Mouse (Mus musculus): ENCODE measurements around the gene Slc16a14.
A peak's percentile ranks its signal among the peaks of the same experiment; 100 is the strongest.

Slc16a14 gene

DNA sequence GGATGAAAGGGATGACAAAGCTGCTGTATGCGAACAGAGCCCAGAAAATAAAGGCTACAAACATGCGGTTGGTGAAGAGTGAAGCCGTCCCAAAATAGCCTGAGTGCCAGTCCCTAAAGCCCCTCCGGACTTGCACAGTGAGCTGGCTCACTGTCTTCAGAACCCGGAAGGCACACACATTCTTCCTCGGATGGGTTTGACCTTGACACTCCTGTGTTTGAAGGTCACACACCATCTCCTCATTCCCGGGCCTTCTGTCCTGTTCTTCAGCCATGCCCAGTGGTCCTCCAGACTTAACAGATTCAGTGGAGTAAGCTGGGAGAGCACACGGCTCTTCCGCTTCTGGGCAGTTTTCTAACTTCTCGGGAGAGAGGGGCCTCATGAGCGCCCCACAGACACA lies 22.4 kb downstream of the Slc16a14 start:
- DNase-seq (ENCODE audit: low read depth, low spot score): no peak

DNA sequence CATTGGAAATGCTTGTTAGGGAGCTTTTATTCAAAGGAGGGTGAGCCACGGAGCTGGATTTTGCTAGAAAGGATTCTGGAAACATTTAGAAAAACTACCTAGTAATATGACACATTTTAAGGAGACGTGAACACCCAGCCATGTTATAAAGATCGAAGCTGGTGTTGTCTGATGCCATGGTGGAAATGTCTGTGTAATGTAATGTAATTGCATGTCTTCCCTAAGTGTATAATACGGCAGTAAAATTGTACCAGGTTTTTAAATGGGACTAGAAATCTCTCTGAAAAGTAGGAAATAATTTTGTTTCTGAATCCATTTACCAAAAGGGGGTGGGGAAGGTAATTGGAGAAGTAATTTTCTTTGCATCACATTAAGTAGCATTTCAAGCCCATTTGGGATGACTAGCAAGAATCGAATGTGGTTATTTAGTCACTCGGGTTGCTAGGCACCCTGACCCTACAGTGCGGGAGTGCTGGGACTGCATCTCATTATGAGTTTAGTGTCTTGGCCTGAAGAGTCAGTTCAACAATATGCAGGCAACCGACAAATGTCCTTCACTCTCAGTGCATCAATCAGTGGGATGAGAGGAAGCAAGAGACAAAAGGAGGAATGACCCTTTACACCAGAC lies 24.6 kb downstream of the Slc16a14 start:
- DNase-seq (ENCODE audit: low read depth, low spot score): no peak

DNA sequence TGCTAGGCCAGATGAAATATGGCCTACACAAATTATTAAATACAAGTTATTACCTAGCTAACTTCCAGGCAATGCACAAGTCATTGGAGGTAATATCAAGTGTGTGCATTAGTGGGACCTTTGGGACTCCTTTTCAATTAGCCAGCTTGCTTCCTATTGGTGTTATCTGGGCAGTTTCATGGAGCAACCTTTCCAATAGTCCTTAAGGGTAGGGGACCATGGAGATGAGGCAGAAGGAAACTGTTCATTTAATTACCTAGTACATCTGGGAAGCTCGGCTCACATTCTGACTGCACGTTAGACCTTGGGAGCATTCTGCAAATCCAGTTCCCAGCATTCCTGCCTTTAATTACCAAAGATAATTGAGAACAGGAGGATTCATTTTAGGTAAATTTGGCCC lies 30.5 kb downstream of the Slc16a14 start:
- no peak for DNase-seq (ENCODE audit: low read depth, low spot score)

DNA sequence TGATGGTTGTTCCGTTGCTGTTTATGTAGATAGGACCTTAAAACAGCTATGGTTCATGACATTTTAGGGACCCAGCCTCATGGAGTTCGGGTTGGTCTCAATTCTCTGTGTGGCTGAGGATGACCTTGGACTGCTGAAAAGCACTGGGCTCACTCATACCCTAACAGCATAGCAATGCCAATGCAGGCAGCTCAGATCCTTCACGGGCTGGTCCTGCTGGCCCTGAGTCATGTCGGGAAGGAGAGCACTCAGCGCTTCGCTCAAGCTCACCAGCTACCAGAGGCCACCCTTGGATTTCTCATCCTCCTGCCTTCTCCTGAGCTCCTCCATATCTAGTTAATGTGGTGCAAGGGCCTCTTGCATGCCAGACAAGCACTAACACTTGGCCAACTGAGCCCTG lies 35.8 kb downstream of the Slc16a14 start:
- no peak for DNase-seq (ENCODE audit: low read depth, low spot score)

DNA sequence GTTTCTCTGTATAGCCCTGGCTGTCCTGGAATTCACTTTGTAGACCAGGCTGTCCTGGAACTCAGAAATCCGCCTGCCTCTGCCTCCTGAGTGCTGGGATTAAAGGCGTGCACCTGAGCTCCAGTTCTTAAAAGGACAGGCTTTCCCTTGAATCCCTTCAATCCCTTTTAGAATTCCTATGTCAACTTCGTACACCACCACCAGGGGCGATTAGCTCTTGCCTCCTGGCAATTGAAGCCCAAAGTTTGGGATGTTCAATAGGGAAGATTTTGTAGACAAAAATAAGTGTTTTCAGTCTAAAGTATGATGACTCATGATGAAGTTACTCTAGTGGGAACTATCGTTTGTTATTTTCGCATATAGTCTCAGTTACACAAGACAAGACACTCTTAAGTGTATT lies 37.6 kb downstream of the Slc16a14 start:
- DNase-seq (ENCODE audit: low read depth, low spot score): no peak

DNA sequence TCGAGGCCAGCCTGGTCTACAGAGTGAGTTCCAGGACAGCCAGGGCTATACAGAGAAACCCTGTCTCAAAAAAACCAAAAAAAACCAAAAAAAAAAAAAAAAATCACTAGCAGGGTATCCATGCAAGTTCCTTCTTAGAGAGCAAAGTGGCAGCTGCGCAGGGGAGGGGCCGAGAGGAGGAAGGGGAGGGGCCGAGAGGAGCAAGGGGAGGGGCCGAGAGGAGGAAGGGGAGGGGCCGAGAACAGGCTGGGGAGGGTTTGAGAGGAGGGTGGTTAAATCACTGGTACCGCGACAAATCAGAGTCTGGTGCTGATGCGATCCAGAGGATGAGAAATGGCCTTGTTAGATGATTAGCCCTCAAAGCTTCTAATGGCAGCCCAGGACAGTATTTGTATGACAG lies 43.2 kb downstream of the Slc16a14 start:
- DNase-seq (ENCODE audit: low read depth, low spot score): no peak

DNA sequence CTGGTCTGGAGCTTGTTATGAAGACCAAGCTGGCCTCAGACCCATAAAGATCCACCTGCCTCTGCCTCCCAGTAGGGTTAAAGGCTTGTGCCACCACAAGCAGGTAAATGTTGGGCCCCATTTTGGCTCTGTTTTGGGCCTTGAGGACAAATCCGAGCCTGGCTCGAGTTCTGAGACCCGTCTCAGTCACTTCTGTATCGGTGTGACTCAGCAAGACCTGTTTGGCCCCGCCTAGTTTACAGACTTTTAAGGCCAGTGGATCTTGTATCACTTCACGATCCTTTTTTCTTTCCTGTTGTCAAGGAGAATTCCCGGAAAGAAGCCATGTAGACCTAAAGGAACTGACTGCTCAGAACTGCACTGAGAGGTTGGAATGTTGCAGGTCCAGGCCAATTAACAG lies 44.4 kb downstream of the Slc16a14 start:
- no peak for DNase-seq (ENCODE audit: low read depth, low spot score)

DNA sequence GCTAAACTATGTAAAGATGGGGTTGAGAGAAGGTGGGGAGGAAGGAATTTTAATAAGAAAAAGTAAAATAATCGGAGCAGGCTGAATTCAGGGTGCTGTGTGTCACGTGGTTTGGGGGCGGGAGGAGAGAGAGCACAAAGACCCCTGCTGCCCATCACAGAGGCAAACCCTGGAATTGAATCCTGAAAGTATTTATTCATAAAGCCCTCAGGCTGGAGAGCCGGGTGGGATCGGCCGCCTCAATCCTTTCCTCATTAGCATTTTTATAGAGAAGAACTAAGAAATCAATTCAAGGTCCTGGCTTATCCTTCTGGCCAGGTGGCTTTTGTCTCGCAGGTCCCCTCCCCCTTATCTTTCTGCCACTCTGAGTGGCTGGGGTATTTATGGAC lies 44.9 kb downstream of the Slc16a14 start:
- DNase-seq (ENCODE audit: low read depth, low spot score): no peak

DNA sequence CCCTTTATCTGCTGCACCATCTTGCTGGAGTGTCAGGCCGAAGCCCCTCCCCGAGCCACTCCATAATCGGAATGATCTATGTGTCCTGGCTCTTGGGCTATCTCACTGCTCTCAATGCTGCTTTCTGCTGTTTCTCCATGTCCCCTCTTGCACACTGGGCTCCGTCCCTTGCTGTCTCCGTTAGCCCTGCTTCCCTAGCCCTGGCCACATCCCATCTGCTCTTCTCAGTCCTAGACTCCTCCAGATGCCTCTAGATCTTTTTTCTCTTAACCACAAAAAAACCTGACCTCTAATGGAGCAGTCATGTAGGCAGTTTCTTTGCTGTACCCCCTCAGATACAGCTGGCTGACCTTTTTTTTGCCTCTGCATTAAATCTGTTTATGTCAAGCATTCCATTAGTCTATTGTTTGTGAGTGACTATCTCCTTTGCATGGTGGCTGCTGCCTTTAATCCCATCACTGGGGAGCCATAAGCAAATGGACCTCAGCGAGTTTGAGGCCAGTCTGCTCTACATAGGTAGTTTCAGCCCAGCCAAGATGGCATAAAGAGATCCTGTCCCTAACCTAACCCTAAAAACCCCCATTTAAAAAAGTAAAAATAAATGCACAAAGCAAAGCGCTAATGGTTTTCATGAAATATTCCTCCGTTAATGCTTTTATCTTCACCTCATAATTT lies 45.5 kb downstream of the Slc16a14 start:
- DNase-seq (ENCODE audit: low read depth, low spot score): no peak

DNA sequence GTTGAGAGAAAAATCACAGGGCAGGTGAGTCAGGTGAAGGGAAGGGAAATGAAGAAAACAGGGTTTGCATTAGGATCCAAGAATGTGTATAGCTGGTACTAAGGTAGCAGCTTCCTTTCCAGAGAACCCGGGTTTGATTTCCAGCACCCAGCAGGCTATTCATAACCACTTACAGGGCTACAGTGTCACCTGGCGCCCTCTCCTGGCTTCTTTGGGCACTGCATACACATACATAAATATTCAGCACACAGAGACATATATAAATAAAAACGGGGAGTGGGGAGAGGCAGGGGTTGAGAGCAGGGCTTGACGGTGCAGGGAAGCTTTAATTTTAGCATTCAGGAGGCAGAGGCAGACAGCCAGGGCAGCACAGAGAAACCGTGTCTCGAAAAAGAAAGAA lies 49.0 kb downstream of the Slc16a14 start:
- DNase-seq (ENCODE audit: low read depth, low spot score): no peak

DNA sequence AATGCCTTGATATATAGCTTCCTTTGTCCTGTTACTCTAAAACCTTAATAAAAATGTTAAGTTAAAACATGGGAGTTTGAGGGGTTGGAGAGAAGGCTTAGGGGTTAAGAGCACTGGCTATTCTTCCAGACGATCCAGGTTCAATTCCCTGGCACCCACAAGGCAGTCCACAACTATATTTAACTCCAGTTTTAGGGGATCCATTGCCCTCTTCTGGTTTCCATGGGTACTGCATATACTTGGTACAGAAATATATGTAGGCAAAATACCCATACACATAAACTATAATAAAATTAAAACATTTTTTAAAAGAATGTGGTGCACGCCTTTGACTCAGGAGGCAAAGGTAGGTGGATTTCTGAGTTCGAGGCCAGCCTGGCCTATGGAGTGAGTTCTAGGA lies 49.8 kb downstream of the Slc16a14 start:
- DNase-seq (ENCODE audit: low read depth, low spot score): no peak

DNA sequence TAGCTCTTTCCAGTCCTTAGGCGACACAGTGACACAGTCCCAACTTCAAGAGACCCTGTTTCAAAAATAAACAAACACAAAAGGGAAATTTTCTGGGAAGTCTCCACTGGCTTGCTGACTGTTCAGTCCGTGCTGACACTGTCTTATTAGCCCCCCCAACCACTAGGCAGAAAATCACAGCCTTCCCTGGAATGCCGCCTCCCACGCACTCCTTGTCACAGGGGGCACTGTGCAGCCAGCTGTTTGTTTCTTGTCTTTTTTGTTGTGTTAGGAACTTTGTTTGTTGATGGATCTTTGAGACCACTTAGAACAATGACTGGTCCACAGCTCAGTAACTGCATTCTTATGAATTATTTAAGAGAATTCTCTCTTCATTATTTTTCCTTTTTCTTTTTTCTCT lies 51.0 kb downstream of the Slc16a14 start:
- DNase-seq (ENCODE audit: low read depth, low spot score): no peak

DNA sequence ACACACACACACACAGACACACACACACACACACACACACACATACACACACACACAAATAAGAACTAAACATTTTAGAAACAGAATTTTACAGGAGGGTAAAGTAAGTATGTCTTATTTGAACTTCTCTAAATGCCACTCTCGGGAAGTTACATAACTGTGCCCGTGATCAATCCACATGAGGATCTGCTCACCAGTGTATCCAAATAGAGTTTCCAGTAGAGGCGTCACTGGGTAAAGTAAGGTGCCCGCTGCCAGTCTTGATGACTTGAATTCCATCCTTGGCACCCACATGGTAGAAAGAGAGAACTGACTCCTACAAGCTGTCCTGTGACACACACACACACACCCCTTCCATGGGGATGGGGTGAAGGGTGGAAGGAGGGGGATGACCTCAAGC lies 52.0 kb downstream of the Slc16a14 start:
- peak; percentile 19 for DNase-seq (ENCODE audit: low read depth, low spot score)

DNA sequence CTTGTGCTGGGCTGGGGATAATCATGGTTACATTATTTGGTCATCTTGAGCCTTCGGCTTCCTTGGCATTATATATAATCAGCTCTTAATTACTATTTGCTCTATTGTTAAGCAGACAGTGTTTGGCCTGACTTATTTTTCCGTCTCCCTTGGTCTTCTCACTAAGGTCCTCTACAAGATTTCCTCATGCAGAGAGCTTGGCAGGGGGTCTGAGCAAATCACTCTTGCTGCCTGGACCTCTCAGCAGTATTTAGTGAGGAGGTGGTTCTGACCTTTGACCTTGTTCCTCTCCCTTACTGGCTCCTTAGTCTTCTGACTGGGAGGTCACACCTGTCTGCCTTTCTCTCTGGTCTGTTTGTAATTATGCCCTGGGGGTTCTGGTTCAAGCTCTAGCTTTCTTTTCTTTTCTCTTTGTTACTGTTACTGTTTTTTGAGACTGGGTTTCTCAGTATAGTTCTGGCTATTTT lies 52.8 kb downstream of the Slc16a14 start:
- DNase-seq (ENCODE audit: low read depth, low spot score): no peak

DNA sequence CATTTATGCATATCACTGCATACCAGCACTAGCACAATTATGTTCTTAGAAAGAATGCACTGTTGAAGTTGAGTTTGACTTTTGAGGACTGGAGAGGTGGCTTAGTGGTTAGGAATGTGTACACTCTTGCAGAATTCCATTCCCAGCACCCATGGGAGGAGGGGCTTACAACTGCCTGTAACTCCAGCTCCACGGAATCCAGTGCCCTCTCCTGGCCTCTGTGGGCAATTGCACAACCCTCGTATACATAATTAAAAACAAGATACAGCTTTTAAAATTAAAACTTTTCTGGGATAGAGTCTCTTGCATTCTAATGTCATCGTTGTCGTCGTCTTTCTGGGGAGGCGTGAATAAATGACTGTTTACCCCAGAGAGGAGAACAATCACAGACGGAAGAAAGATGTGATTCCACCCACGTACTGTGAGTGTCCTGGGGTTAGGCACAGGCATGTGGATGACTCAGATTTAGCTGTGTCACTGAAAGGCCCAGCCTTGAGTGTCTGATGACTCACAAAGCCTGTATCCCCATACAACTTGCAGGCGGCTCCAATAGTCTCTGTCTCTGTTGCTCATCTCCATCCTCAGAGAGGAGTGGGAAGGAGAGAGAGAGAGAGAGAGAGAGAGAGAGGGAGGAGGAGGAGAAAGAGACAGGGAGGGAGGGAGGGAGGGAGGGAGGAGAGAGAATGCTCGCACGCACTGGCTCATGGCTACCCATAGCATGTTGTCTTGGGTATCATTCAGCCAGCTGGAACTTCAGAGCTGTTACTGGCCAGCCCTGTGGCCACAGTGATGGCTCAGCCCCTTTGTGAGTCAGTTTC lies 53.5 kb downstream of the Slc16a14 start:
- peak; percentile 65 for DNase-seq (ENCODE audit: low read depth, low spot score)

DNA sequence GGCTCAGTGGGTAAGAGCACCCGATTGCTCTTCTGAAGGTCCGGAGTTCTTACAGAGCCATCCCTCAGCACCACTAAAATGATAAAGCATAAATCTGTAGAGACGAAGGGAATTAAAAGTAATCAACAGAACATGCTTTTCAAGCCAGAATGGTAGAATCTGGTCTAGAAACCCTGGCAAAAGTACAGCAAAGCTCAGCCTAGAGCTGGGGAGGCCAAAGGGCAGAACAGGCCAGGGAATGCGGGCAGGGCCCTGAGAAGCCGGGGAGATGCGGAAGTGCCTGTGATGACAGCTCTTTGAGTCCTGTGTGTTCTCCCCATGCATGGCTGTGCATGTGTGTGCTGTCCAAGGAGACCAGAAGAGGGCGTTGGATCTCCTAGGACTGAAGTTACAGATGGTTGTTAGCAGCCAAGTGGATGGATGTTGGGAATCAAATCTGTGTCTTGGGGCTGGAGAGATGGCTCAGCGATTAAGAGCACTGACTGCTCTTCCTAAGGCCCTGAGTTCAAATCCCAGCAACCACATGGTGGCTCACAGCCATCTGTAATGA lies 55.3 kb downstream of the Slc16a14 start:
- no peak for DNase-seq (ENCODE audit: low read depth, low spot score)

DNA sequence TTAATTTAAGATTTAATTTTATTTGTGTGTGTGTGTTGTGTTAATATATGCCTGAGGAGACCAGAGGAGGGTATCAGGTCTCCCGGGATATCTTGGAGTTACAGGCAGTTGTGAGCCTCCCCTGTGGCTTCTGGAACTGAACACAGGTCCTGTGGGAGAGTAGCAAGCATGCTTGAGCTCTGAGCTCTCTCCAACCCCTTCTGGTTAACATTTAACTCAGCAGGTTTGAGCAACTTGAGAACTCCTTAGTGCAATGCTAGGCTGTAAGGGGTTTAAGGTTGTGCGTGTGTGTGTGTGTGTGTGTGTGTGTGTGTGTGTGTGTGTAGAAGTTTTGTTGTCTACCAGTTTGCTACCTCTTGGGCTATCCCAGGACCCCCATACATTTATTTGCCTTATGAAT lies 57.3 kb downstream of the Slc16a14 start:
- no peak for DNase-seq (ENCODE audit: low read depth, low spot score)

DNA sequence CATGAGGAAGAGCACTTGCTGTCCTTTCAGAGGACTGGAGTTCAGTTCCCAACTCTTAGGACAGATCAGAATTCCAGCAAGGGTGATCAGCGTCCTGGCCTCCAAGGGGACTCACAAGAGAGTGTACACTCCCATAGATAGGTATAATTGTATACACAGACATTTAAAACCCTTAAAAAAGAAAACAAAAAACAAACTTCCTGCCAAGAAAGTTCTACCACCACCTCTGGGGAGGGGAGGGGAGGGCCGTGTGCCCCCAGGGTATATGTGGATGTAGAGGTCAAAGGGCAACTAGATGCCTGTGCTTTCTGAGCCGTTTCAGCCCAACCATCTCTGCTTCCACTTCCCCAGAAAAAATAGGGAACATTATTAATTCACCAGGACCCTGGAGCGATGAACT lies 62.0 kb downstream of the Slc16a14 start:
- no peak for DNase-seq (ENCODE audit: low read depth, low spot score)

DNA sequence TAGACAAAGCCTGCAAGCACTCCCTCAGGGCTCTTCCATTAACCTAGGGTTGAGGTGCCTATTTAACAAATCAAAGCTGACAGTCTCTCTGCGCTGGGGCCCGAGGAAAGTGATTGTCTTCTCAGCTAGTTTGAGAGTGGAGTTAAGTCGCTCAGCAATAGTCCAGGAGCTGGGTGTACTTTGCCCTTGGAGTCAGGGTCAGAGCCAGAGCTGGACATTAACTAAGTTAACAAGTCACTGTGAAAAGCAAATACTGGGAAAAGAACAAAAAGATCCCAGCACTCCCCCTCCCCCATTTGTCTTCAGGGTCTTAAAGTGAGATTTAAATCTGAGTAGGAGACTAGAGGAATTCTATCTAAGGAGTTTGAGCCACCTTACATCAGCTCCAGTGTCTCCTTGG lies 62.8 kb downstream of the Slc16a14 start:
- DNase-seq (ENCODE audit: low read depth, low spot score): no peak

DNA sequence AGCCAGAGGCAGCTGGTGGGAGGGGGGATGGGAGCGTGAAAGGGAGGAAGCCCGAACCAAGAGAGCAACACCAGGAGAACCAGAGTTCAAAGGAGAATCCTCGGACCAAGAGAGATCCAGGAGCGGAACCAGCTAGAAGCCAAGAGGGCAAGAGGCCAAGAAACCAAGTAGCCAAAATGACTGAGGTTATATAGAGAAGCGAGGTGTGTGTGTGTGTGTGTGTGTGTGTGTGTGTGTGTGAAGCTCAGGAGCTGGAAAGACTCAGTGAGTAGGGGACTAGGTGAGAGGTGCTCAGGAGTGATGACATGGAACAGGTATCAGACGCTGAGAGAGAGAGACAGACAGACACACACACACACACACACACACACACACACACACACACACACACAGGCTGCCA lies 63.8 kb downstream of the Slc16a14 start:
- no peak for DNase-seq (ENCODE audit: low read depth, low spot score)

DNA sequence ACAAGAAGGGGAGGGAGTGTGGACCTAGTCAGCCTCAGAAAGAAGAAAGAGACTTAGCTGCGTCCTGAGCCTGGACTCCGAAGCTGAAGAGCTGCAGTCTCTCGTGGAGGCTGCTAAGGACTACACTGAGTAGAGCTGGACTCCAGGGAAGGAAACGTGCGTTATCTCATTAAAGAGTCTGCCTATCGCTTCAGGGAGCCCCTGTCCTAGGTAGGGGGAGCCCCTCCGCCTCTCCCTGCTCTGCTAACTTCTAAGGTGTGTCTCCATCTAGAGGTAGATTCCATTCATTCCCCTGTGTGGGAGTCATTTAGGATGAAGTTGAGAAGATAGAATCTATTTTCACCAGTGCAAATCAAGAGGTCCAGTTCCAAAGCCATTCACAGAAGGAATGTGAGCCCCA lies 65.4 kb downstream of the Slc16a14 start:
- DNase-seq (ENCODE audit: low read depth, low spot score): no peak

DNA sequence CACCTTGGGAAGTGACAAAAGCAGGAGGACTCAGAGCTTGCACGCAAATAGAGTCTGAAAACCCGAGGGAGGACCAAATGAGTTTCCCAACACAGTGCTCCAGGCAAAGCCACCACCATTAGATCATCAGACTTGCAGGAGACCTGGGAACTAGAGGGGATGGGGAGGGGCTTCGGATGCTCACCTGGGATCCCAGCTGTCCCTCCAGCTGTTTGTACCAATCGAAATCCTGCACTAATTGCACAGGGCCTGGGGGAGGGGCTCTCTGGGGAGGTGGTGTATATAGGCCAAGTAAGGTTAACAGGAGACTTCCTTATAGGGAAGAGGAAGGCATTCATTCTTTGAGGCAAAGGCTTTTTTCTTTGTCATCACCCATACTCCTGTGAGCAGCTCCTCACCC lies 66.1 kb downstream of the Slc16a14 start:
- DNase-seq (ENCODE audit: low read depth, low spot score): no peak

DNA sequence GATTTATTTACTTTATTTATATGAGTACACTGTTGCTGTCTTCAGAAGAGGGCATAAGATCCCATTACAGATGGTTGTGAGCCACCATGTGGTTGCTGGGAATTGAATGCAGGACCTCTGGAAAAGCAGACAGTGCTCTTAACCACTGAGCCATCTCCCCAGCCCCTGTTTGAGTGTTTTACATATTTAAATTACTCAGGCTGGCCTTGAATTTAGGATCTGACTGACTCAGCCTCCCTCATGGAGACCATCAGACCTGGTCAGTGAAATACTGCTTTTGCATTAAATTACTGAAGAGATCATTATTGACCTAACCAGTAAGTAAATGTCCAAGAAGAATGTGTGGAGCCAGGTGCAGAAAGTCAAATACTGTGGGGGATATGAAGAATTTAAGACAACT lies 66.6 kb downstream of the Slc16a14 start:
- DNase-seq (ENCODE audit: low read depth, low spot score): no peak
